Mouse (Mus musculus) common myeloid progenitor, adult 5-6 weeks (primary cell): ENCODE data around the gene S100g. TPM values are rescaled to one million over a fixed set of nuclear protein-coding genes. Genes with fewer than 3 reads are reported as not detected.
A peak's percentile ranks its signal among the peaks of the same experiment; 100 is the strongest.

Experiments used
- ATAC-seq: replicated peaks from 2 replicates; pipeline ENCODE4 v1.8.0; 2016; ENCODE audit warnings: low read depth, mild to moderate bottlenecking, moderate TSS enrichment, inconsistent platforms; ENCODE audit not compliant: poor library complexity, severe bottlenecking
- total RNA-seq: library from RNA; stranded (forward); fragments of 200-1000, 187-1606 nt; gene quantifications from 2 replicates; pipeline ENCODE4 v1.2.3, GENCODE M21; 2017

Gene S100g
- total RNA-seq: not detected in 2 replicates

DNA sequence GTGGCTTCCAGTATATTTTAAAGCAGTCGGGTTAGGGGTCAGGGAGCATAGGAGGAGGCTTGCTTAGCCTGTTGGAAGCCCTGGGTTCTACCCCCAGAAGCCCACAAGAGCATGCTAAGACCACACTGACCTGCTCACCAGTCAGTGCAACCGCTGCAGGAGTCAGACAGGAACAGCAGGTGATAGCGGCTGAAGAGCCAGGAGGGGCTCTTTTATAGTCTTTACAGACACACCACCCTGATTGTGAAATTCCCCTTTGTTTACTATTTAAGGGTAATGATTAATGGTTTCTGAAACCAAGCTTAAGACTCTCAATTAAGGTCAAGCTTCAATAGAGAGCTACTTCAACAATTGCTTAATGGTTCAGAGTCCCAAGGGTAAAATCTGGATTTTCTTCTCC lies at the start of gene S100g:
Gene S100g (minus strand): TSS at position 217 of the 400 bp plus-strand sequence.
- ATAC-seq: no peak

DNA sequence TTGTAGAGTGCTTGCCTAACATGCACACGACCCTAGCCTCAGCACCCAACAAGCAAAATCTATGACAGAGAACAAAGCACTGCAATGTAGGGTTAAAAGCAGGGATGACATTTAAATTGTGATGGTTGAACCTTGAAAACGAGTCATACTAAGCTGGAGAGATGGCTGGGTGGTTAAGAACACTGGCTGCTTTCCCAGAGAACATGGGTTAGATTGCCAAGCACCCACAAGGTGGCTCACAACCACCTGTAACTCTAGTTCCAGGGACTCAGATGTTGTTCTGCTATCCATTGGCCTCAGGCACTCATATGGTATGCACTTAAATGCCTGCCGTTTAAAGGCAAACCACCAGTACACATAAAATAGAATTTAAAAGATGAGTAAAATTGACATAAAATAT lies 27.7 kb upstream of the S100g start:
- no peak for ATAC-seq

DNA sequence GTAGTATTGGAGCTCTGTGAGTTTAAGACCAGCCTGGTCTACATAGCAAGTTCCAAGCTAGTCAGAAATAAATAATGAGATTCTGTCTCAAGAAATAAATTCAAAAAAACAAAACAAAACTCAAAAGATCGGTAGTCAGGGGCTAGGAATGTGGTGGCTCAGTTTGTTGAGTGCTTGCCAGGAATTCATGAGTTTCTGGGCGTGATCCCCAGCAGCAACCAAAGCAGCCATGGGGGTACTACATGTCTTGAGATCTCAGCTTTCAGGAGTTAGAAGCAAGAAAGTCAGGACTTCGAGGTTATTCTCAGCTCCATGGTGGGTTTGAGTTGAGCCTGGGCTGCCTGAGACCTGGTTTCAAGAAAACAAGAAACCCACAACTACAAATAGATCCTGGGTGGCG lies 27.0 kb upstream of the S100g start:
- no peak for ATAC-seq

DNA sequence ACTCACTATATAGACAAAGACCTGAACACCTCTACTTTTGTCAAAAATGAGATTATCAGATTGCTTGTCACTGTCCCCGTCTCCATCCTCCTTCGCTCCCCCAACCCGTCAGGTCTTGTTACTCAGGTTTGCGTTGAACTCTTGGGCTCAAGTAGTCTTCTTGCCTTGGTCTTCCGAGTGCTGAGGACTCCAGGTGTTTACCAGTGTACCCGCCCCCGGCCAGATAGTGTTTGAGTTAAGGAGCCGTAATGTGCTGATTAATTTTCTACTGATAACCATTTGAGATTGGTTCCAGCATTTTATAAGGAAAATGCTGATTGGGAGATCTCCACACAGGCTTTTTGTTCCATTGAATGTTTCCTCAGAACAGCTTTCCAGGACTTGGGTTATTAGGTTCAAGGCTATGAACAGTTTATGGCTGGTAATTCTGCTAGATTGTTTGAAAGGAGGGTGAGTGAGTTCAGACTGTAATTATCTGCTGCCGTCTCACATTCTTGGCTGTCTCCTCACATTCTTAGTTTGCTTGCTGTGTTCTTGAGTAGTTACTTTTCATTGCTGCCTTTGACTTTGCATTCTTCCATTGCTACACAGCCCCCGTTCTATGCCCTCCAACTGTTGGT lies 22.6 kb upstream of the S100g start:
- ATAC-seq: no peak

DNA sequence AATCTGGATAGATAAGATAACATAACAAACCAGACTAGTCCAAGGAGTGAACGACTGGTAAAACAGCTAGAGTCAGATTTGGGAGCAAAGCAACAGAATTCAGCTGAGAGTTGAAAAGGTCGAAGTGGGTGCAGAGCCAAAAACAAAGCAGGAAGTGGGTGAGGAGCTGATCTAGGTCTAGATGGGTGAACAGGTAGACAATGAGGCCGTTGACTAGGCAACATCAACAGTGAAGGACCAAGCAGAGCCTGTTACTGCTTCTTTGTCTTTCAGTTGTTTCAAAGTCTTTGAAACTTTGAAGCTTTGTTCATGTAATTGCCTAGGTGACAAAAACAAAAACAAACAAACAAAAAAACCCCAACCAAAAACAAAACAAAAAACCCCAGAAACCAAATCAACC lies 11.8 kb upstream of the S100g start:
- ATAC-seq: no peak

DNA sequence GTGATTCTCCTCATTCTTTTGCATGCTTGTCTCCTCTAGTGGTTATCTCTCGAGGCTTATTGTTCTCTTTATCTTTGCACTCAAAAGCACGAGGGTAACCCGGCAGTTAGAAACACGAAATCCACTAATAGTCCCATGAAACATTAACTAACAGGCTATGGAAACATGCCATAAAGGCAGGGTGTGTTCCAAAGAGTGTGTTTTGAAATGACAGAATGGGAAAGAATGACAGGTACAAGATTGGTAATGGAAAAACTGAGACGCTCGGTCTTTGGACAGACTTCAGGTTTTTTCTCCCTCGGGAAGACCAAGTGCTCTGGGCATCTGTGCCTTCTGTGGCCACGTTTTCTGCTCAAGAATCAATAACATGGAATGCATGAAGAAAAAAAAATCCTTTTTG lies 3.1 kb upstream of the S100g start:
- ATAC-seq: no peak

DNA sequence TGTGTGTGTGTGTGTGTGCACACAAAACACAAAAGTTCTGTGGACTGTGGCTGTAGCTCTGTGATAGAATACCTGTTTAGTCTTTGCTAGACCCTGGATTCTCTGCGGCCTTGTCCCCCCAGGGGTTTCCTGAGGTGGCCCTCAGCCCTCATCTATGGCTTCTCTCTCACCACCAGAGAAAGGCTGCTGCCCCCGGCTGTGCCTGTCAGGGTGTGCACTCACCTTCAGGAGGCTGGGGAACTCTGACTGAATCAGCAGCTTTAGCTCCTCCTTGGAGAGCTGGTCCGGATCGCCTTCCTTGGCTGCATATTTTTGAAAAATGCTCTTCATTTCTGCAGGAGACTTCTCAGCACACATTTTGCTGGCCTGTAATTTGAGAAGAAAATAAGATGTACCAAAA lies 559 bp downstream of the S100g start:
- ATAC-seq: no peak

DNA sequence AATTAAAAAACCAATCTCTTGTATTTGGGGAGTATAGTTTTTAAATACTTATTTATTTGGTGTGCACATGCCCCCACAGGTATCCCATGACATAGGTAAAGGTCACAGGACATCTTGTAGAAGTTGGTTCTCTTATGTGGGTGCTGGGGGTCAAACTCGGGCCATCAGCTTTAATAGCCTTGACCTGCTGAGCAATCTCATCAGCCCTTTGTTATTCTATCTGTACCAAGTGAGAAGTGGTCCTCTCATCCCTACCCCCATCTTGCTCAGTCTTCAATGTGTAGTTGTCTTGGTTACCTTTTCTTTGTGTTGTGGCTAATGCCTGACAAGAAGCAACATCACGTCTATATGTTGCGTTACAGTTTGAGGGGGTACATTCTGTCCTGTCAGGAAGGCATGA lies 6.5 kb downstream of the S100g start:
- no peak for ATAC-seq

DNA sequence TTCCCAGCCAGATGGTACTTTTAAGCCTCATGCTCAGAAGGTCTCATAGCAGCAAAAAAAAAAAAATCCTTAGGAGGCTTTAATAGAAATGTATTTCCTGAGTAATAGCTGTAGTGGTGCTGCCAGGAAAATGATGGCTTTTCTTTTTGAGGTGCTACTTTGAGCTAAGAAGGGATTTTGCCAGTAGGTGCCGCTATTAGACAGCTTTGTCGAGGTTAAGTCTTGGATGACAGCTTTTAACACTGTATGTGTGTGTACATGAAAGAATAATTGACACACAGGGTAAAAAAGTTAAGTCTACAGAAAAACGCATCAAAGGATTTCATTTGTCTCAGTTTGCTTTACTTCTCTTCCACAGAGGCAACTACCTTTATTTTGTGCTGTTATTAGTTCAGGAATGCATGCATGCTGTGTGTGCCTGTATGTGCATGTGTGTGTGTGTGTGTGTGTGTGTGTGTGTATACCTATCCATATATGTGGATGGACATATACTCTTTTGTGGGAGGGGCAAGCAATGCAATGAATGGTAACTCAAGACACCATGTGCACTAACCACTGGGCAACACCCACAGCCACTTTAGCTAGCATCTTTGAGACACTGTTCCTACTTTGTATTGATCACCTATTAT lies 14.5 kb downstream of the S100g start:
- ATAC-seq: no peak; the same call in 1 of the 2 replicates

DNA sequence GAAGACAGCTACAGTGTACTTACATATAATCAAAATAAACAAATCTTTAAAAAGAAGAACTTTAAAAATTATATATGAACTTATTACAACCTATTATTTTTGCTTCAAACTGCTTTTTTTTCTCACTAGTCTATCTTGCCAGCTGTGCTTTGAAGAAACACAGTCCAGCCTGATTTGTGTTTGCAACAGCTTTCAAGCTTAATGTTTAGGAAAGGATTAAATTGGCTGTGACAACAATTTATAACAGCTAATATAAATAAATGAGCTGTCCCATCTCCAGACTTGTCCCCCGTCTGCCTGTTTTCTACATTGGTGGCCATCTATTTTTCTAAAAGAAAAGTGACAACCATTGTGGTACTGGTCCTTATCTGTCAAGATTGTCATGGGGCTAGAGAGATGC lies 22.4 kb downstream of the S100g start:
- no peak for ATAC-seq

DNA sequence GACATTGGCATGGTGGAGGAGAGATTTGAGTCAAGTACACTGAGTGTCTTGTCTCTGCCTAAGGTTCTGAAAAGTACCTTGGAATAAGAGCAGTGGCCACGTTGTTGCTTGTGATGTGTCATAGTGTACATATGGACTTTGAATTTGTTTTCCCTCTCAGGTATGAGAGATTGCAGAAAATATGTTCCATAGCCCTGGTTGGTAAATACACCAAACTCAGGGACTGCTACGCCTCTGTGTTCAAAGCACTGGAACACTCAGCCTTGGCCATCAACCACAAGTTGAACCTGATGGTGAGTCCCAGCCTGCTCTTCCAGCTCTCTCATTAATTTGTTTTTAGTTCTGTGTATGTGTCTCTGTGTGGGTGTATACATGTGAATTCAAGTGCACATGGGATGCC lies 32.9 kb downstream of the S100g start:
- no peak for ATAC-seq

DNA sequence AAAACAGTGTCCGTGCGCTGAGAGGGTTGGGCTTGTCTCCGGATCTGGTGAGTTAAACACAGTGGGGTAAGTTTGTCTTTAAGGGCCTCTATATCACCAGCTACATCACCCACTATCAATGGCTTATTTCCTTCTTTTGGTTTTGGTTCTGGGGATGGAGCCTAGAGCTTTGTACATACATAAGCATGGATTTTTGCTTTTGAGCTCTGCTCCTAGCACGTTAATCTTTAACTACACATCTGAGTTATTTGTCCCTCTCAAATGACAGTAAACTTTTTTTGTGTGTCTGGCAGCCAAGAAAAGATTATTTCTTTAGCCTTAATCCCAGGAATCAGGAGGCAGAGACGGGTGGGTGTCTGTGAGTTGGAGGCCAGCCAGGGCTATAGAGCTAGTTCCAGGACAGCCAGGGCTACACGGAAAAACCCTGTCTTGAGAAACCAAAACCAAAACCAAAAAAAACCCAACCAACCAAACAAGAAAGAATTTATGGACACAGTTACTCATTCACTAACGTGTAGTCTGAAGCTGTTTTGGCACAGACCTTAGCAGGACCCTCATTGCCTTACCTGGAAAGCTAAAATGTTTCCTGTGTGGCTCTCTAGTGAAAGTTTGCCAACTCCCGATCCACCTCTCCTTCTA lies 42.8 kb downstream of the S100g start:
- ATAC-seq: no peak

DNA sequence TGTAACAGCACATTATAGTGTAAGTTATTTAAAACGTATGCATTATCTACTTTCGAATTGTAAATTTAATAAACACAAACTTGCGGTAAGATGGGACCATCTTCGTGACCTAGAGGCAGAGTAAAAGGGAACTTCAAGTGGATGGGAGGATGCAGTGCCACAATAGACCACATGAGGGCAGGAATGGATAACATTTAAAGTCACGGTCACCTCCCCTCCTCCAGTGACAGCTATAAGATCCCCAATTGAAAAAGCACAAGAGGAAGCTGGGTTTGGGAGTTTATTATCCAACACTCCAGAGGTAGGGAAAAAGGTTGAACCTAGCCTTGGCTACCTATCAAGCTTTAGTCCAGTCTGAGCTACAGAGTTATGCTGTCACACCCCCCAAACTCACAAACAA lies 48.7 kb downstream of the S100g start:
- peak; percentile 99 for ATAC-seq

DNA sequence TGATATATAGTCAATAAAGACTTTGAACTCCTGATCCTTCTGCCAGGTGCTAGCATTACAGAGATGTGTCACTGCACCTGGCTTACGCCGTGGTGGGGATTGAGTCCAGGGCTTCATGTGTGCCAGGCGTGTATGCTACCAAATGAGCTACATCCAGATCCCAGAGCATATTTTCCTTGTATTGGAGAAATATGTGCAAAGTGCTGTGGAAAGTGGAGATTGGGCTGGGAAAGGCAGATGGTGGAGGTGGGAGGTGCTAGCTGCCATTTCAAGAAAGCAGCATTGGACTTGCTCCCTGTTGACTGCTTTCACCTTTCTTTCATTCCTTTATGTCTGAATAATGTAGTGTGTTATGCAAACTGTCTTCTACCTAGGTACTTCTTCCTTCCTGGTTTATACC lies 50.7 kb downstream of the S100g start:
- ATAC-seq: no peak

Other genes with a start within 250 kb of the S100g start
- 294 and 302 TPM in 2 replicates for gene Rbbp7, start 204.2 kb downstream of the S100g start, total RNA-seq
- 54.9 and 63.1 TPM in 2 replicates for gene Txlng, start 135.1 kb downstream of the S100g start, total RNA-seq
- gene Syap1, start 76.2 kb downstream of the S100g start, total RNA-seq: 39.1 and 46.0 TPM in 2 replicates
- gene Ctps2, start 63.4 kb downstream of the S100g start, total RNA-seq: 57.1 and 163 TPM in 2 replicates